Mouse (Mus musculus) megakaryocyte, embryonic 14.5 days (primary cell): ENCODE results near the gene Fgfr2.

Experiments
- FLI1 ChIP-seq: IDR thresholded peaks from 2 replicates; pipeline ENCODE4 v1.6.1; 2012; ENCODE audit warnings: low read length, inconsistent platforms, mixed read lengths
- GATA1 ChIP-seq: IDR thresholded peaks from 3 replicates; pipeline ENCODE4 v1.6.1; 2012; ENCODE audit warnings: mixed read lengths, low read length, inconsistent platforms, borderline replicate concordance

DNA sequence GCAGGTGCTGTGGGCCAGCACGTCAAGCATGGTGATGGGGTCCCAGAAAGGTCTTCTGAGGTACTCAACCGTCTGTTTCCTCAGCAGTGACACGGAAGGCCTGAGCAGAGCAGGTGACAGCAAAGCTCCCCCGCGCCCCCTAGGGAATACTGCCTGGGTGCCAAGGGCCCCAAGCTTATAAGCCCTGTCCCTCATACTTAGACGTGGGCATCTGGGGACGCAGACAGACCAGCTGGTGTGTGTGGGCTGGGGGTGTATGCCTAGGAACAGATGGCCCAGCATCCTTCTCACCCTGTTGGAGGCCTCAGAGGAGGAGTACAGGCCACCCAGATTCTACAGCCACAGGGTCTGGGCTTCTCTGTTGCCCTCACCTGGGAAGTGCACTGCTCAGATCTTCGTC is 402.6 kb downstream of the Fgfr2 start:
- no peak for TF ChIP-seq GATA1
- TF ChIP-seq FLI1, result no peak
